8 mouse cellular contexts compared by ENCODE assay signal in genomic region chr10:119294454-119295149, GRCm38 (mm10). TPM values are rescaled to one million over a fixed set of nuclear protein-coding genes. Genes with fewer than 3 reads are reported as not detected.
DNase-seq lines count a peak whose midpoint lies in the region; ATAC-seq and TF ChIP-seq lines count a peak whose summit lies in the region.

No protein-coding gene starts in this region.

- no peaks in the 10 kb centered on the region for H3K36me3 ChIP-seq in forebrain, postnatal 0 days (ENCODE audit: insufficient read depth)
- H3K36me3 ChIP-seq in forebrain, embryonic 12.5 days (replicated peaks): no peaks in the 10 kb centered on the region
- H3K36me3 ChIP-seq in kidney, embryonic 16.5 days (ENCODE audit: insufficient read depth, low read length): no peaks in the 10 kb centered on the region
- H3K36me3 ChIP-seq in lung, embryonic 15.5 days: no peaks in the 10 kb centered on the region

- ATAC-seq in forebrain, postnatal 0 days: no peak
- ATAC-seq in forebrain, embryonic 12.5 days (ENCODE audit: low FRiP score): no peak
- 0 out of 2 replicates have a peak, but pooled peaks have one; percentile 51 for ATAC-seq in kidney, embryonic 16.5 days (ENCODE audit: low FRiP score, low TSS enrichment)
- no peak for ATAC-seq in lung, embryonic 15.5 days (ENCODE audit: borderline replicate concordance, extremely low read depth, low FRiP score, low TSS enrichment)

- H3K9ac ChIP-seq in forebrain, postnatal 0 days: no peak overlapping the region
- no peak overlapping the region for H3K9ac ChIP-seq in forebrain, embryonic 12.5 days
- H3K9ac ChIP-seq in kidney, embryonic 16.5 days (replicated peaks; ENCODE audit: low read length): no peak overlapping the region
- H3K9ac ChIP-seq in lung, embryonic 15.5 days: no peak overlapping the region

- H3K4me3 ChIP-seq in forebrain, postnatal 0 days (ENCODE audit: low read depth, low read length): no peak overlapping the region
- no peak overlapping the region for H3K4me3 ChIP-seq in forebrain, embryonic 12.5 days (replicated peaks)
- H3K4me3 ChIP-seq in kidney, embryonic 16.5 days (ENCODE audit: low read length): no peak overlapping the region
- no peak overlapping the region for H3K4me3 ChIP-seq in lung, embryonic 15.5 days

- H3K4me1 ChIP-seq in forebrain, postnatal 0 days (ENCODE audit: insufficient read depth): no peaks in the 10 kb centered on the region
- H3K4me1 ChIP-seq in forebrain, embryonic 12.5 days: no peaks in the 10 kb centered on the region
- no peaks in the 10 kb centered on the region for H3K4me1 ChIP-seq in kidney, embryonic 16.5 days (ENCODE audit: insufficient read depth, low read length)
- no peaks in the 10 kb centered on the region for H3K4me1 ChIP-seq in lung, embryonic 15.5 days

- no peaks in the 10 kb centered on the region for H3K9me3 ChIP-seq in forebrain, postnatal 0 days (ENCODE audit: low read length)
- H3K9me3 ChIP-seq in forebrain, embryonic 12.5 days: no peaks in the 10 kb centered on the region
- no peaks in the 10 kb centered on the region for H3K9me3 ChIP-seq in kidney, embryonic 16.5 days (ENCODE audit: low read length)
- H3K9me3 ChIP-seq in lung, embryonic 15.5 days: no peaks in the 10 kb centered on the region

- H3K27ac ChIP-seq in forebrain, postnatal 0 days (ENCODE audit: low read depth, low read length): no peak overlapping the region
- no peak overlapping the region for H3K27ac ChIP-seq in forebrain, embryonic 12.5 days
- no peak overlapping the region for H3K27ac ChIP-seq in kidney, embryonic 16.5 days (ENCODE audit: low read length)
- no peak overlapping the region for H3K27ac ChIP-seq in lung, embryonic 15.5 days

- DNase-seq in forebrain, postnatal 0 days: peak; percentile 43
- DNase-seq in urinary bladder, postnatal 36 days (ENCODE audit: low spot score in 2 of 2): peak; percentile 3 to 19
- DNase-seq in urinary bladder, adult 2 months (ENCODE audit: low spot score): no peak
- peak; percentile 64 for DNase-seq in embryo, embryonic 10.5 days (ENCODE audit: low spot score)
- peak; percentile 22 for DNase-seq in testis, postnatal 14 days (ENCODE audit: low spot score)

- no peaks in the 10 kb centered on the region for H3K27me3 ChIP-seq in forebrain, postnatal 0 days (ENCODE audit: insufficient read depth, low read length)
- H3K27me3 ChIP-seq in forebrain, embryonic 12.5 days: no peaks in the 10 kb centered on the region
- H3K27me3 ChIP-seq in kidney, embryonic 16.5 days (ENCODE audit: insufficient read depth, low read length): no peaks in the 10 kb centered on the region
- H3K27me3 ChIP-seq in lung, embryonic 15.5 days: no peaks in the 10 kb centered on the region

- peak; percentile 64 for TF ChIP-seq CTCF in forebrain, postnatal 0 days (IDR thresholded peaks at IDR 0.05; ENCODE audit: low read depth)

- 57% methylated on average over 14 of the region's 14 CpGs for WGBS in forebrain, postnatal 0 days
- WGBS in forebrain, embryonic 12.5 days: 52% methylated on average over 14 of the region's 14 CpGs
- WGBS in kidney, embryonic 16.5 days: 56% methylated on average over 14 of the region's 14 CpGs
- 39% methylated on average over 14 of the region's 14 CpGs for WGBS in lung, embryonic 15.5 days

- no peak overlapping the region for H3K4me2 ChIP-seq in forebrain, postnatal 0 days (ENCODE audit: low read depth)
- no peak overlapping the region for H3K4me2 ChIP-seq in forebrain, embryonic 12.5 days
- no peak overlapping the region for H3K4me2 ChIP-seq in kidney, embryonic 16.5 days (replicated peaks; ENCODE audit: low read depth, low read length)
- 0 out of 2 replicates have a peak overlapping the region, but pooled peaks have one; percentile 20 for H3K4me2 ChIP-seq in lung, embryonic 15.5 days

RNA-seq across cellular contexts. Expression of gene Cand1, which starts 54.7 kb away (rescaled TPM):
- total RNA-seq in forebrain, postnatal 0 days (2014; rRNA removed): 109 and 116 TPM in 2 replicates
- polyA plus RNA-seq in forebrain, postnatal 0 days (2015; fragmentation: Nextera tagmentation; extraction: Ambion mirVana): 22.9 and 28.6 TPM in 2 replicates
- polyA plus RNA-seq in forebrain, embryonic 12.5 days (2016; fragmentation: Nextera tagmentation; extraction: Ambion mirVana): 106 and 111 TPM in 2 replicates
- 23.7 and 31.6 TPM in 2 replicates for polyA plus RNA-seq in urinary bladder, adult 2 months (2012; rRNA removed)
- polyA plus RNA-seq in kidney, embryonic 16.5 days (2015; fragmentation: Nextera tagmentation; extraction: Ambion mirVana): 50.7 and 60.3 TPM in 2 replicates
- 56.3 and 64.0 TPM in 2 replicates for polyA plus RNA-seq in lung, embryonic 15.5 days (2015; fragmentation: Nextera tagmentation; extraction: Ambion mirVana)
